Mouse (Mus musculus) neural tube, embryonic 15.5 days (tissue): ENCODE measurements around the gene Trp53. TPM values are rescaled to one million over a fixed set of nuclear protein-coding genes. Genes with fewer than 3 reads are reported as not detected.
"Not testable (repeated sequence)": the region's sequence is repeated elsewhere in the genome, so short reads cannot be mapped to it uniquely, and the experiment has no call there.

Experiments
- ATAC-seq: fragments of 200-750 bp; cut with Nextera tagmentation; 2 replicates; pipeline ENCODE4 v1.8.0; 2017; ENCODE audit warnings: mild to moderate bottlenecking, moderate TSS enrichment, moderate library complexity; ENCODE audit not compliant: low FRiP score
- H3K27ac ChIP-seq: fragments of 300-500 bp; sonication (generic); replicated peaks from 2 replicates; pipeline ENCODE4 v1.5.1; 2015; ENCODE audit warnings: mild to moderate bottlenecking, inconsistent platforms
- H3K27me3 ChIP-seq: fragments of 300-500 bp; sonication (generic); replicated peaks from 2 replicates; pipeline ENCODE4 v1.6.1; 2015; ENCODE audit warnings: inconsistent platforms
- H3K36me3 ChIP-seq: fragments of 300-500 bp; sonication (generic); 2 replicates; pipeline ENCODE4 v1.6.1; 2015; ENCODE audit warnings: inconsistent platforms
- H3K4me1 ChIP-seq: fragments of 300-500 bp; sonication (generic); 2 replicates; pipeline ENCODE4 v1.6.1; 2015; ENCODE audit warnings: inconsistent platforms
- H3K4me2 ChIP-seq: fragments of 300-500 bp; sonication (generic); 2 replicates; pipeline ENCODE4 v1.6.1; 2015; ENCODE audit warnings: inconsistent platforms, mild to moderate bottlenecking, moderate library complexity
- H3K4me3 ChIP-seq: fragments of 300-500 bp; sonication (generic); replicated peaks from 2 replicates; pipeline ENCODE4 v1.5.1; 2015; ENCODE audit warnings: mild to moderate bottlenecking, inconsistent platforms
- H3K9ac ChIP-seq: fragments of 300-500 bp; sonication (generic); replicated peaks from 2 replicates; pipeline ENCODE4 v1.6.1; 2015; ENCODE audit warnings: mild to moderate bottlenecking, inconsistent platforms
- H3K9me3 ChIP-seq: fragments of 300-500 bp; sonication (generic); replicated peaks from 2 replicates; pipeline ENCODE4 v1.6.1; 2016; ENCODE audit warnings: inconsistent platforms
- WGBS: fragments of 180-500 bp; shearing (Covaris S2); methylation state at CpG from one replicate; pipeline ENCODE4 v1.1.7; 2015; ENCODE audit warnings: mixed read lengths; 5-methylcytosine and 5-hydroxymethylcytosine counted together
- polyA plus RNA-seq: library from polyadenylated mRNA; unstranded; fragments of >200 nt; fragmentation: Nextera tagmentation; extraction: Ambion mirVana; gene quantifications from 2 replicates; pipeline ENCODE4 v1.2.1, GENCODE M21; 2015

Trp53 gene
- polyA plus RNA-seq, 1 experiment from 2014 or later = 51.8 TPM

DNA sequence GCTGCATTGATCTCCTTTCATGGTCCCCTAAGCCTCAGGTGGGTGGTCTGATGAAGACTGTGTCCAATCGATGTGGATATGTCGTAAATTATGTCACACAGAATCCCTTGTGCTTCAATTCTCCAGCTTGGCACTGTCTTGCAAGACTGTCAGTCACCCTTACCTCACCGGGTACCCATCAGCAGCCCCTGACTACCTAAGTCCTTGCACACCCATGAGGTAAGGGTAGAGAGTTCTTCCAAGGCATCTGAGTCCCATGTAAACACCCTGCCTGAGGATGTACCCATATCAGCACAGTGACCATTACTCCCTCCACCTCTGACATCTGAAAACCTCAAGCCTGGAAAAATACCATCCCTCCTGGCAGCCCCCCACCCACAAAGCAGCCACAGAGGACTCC, 24.2 kb downstream of the Trp53 start:
- WGBS = 35% methylated on average over 3 of the region's 3 CpGs
- H3K36me3 ChIP-seq = peaks cover 18% of the 10 kb centered on the region
- H3K27ac ChIP-seq = peak overlapping the region; percentile 87
- no peaks in the 10 kb centered on the region for H3K27me3 ChIP-seq
- H3K4me1 ChIP-seq = peaks cover 43% of the 10 kb centered on the region
- ATAC-seq = no peak
- H3K9me3 ChIP-seq = no peaks in the 10 kb centered on the region
- H3K9ac ChIP-seq = peak overlapping the region; percentile 88
- peak overlapping the region; percentile 95 for H3K4me2 ChIP-seq
- peak overlapping the region; percentile 81 for H3K4me3 ChIP-seq

DNA sequence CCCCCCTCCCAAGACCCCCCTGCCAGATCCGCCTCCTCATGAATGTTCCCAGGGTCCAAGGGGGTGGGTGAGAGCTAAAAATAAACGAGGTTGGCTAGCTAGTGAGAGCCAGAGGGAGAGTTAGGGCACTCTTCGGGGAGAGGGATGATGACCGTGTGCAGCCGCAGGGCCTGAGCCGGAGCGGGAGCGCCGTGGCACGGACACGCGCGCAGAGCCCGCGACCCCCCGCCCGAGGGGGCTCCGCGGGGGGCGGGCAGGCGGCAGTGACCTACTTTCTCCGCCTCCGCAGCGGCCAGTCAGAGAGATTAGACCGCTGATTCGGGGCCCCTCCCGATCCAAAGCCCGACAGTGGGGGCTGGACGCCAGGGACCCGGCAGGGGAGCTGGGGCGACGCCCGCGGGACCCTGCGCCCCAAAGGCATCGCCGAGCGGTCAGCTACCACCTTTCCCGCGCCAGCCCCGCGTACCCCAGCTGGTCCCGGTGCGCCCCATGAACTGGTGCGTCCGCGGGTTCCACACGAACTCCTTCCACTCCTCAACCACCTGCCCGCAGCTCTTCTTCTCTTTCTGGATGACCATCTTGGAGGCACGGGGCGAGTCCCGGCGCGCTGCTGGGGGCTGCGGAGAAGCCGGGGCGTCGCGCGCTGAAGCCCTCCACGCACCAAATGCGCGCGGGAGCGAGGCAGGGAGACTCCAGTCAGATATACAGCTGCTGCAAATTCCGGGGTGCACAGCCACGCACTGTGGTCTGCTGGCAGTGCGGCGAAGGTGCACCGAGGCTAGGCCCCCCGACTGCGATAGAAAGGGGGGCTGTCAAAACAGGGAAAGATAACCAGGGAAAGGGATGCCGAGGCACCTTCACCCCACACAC, 24.9 kb downstream of the Trp53 start:
- WGBS = under 1% methylated on average over 64 of the region's 73 CpGs
- H3K9ac ChIP-seq = peak overlapping the region; percentile 88
- ATAC-seq = peak; percentile 67
- peak overlapping the region; percentile 95 for H3K4me2 ChIP-seq
- H3K27ac ChIP-seq = peak overlapping the region; percentile 87
- no peaks in the 10 kb centered on the region for H3K9me3 ChIP-seq
- peaks cover 17% of the 10 kb centered on the region for H3K36me3 ChIP-seq
- H3K4me3 ChIP-seq = peak overlapping the region; percentile 81
- peaks cover 38% of the 10 kb centered on the region for H3K4me1 ChIP-seq
- no peaks in the 10 kb centered on the region for H3K27me3 ChIP-seq

DNA sequence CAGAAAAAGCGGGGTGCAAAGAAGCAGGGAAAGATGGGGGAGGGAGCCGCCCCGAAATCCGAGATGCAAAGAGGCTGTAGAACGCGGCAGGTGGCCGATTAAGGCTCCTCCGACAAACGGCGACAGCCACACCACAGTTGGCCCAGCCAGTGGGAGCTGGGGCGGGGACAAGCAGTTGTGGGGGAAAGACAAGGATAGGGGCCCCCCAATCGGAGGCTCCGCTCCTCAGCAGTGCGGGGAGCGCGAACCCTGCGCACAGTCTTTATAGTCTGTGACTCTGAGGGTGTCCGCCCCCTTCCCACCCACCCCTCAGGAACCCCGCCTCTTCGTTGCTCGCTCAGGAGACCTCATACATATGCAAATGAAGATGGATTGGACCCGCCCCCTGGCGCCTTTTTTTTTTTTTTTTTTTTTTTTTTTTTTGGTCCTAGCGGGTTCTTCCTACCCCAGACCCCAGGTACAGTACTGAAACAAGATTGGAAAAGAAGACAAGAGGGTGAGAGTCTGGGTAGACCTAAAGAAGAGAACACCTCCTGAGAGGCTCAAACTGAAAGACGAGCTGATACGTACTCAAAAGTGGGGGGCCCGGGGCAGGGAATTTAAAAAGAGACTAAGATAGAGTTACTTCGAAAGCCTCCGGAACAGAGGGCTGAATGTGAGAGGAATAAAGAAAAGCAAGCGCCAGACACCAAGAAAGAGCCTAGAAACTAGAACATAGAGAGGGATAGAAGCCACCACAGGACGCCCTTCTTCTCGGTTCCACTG, 25.7 kb downstream of the Trp53 start, which contains the start of gene Atp1b2:
Gene Atp1b2 (minus strand): TSS at position 217 of the 765 bp plus-strand sequence.
- H3K27me3 ChIP-seq = no peaks in the 10 kb centered on the region
- peaks cover 12% of the 10 kb centered on the region for H3K36me3 ChIP-seq
- H3K4me3 ChIP-seq = peak within 1 kb of the TSS; percentile 81
- peaks cover 32% of the 10 kb centered on the region for H3K4me1 ChIP-seq
- peak within 1 kb of the TSS; percentile 88 for H3K9ac ChIP-seq
- 2% methylated on average over 31 of the region's 32 CpGs for WGBS
- ATAC-seq = peak; percentile 92
- no peaks in the 10 kb centered on the region for H3K9me3 ChIP-seq
- peak within 1 kb of the TSS; percentile 95 for H3K4me2 ChIP-seq
- H3K27ac ChIP-seq = peak within 1 kb of the TSS; percentile 87

DNA sequence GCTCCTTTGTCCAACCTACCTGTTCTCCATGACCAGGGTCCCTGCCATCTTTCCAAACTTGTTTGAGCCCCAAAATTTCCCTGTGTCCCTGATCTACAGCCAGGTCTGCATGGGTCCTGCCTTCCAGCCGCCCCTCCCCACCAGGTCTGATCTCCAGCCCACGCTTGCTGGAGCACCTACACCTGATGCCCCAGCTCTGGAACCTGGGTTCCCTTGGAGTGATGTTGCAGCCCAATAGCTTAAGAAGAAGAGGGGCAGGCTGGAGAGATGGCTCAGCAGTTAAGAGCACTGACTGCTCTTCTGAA, 26.3 kb downstream of the Trp53 start:
- Histone ChIP-seq H3K4me3 (peak overlapping the region; percentile 81), H3K4me2 (peak overlapping the region; percentile 95), H3K36me3 (peaks cover 8% of the 10 kb centered on the region), H3K27ac (peak overlapping the region; percentile 87), H3K9me3 (no peaks in the 10 kb centered on the region), H3K27me3 (no peaks in the 10 kb centered on the region), H3K4me1 (peaks cover 31% of the 10 kb centered on the region), H3K9ac (peak overlapping the region; percentile 17; the same call in 1 of the 2 replicates)
- WGBS = 66% methylated on average over 2 of the region's 2 CpGs
- no peak for ATAC-seq

DNA sequence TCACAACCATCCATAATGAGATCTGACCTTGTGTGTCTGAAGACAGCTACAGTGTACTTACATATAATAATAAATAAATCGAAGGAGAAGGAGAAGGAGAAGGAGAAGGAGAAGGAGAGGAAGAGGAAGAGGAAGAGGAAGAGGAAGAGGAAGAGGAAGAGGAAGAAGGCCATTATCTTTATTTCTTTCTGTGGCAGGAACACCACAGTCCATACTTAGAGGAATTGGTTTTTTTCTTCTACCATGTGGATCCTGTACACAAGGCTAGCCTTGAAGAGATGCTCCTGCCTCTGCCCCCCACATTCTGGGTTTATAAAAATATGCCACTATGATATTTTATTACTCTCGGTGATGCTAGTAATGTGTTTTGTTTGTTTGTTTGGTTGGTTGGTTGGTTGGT, 26.7 kb downstream of the Trp53 start:
- WGBS = 83% methylated on average over 2 of the region's 2 CpGs
- Histone ChIP-seq H3K4me3 (no peak overlapping the region), H3K9ac (no peak overlapping the region), H3K4me2 (no peak overlapping the region), H3K9me3 (no peaks in the 10 kb centered on the region), H3K27ac (no peak overlapping the region), H3K4me1 (peaks cover 27% of the 10 kb centered on the region), H3K27me3 (no peaks in the 10 kb centered on the region), H3K36me3 (peaks cover 4% of the 10 kb centered on the region)
- no peak for ATAC-seq

DNA sequence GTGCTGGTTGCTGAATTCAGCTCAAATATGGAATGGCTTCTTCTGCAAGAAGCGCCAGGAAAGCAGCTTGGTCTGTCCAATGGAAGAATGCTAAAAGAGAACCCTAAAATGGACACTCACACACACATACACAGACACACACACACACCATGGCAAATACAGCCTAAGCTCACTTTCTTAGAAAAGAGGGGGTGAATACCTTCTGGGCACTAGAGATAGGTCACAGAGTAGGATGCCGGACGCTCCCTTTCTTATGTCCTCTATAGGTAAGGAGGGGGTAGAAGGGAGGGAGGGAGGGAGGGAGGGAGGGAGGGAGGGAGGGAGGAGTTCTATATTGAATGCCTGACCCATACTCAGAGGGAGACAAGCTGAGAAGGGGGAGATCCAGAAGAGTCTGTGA, 28.4 kb downstream of the Trp53 start:
- Histone ChIP-seq H3K4me3 (no peak overlapping the region), H3K27me3 (no peaks in the 10 kb centered on the region), H3K9me3 (no peaks in the 10 kb centered on the region), H3K4me2 (no peak overlapping the region), H3K36me3 (no peaks in the 10 kb centered on the region), H3K4me1 (peaks cover 20% of the 10 kb centered on the region), H3K27ac (no peak overlapping the region), H3K9ac (no peak overlapping the region)
- ATAC-seq = no peak
- WGBS = 88% methylated on average over 3 of the region's 3 CpGs

DNA sequence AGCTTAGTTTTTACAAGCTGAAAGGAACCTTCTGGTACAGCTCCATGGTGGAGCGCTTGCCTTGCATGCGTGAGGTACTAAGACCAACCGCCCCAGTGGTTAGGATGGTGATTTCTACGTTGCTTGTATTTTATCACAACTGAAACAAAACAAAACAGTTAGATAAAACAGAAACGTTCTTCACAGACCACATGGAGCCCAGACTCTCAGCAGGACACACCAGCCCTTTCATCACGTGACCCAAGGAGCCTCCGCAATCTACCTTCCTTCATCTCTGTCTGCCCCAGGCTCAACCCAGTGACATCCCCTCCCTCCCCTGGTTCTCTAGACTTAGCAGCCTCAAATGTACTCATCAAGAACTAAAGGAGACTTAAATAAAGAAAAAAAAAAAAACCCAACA, 29.3 kb downstream of the Trp53 start:
- no peaks in the 10 kb centered on the region for H3K9me3 ChIP-seq
- H3K36me3 ChIP-seq = no peaks in the 10 kb centered on the region
- H3K4me2 ChIP-seq = no peak overlapping the region
- no peak overlapping the region for H3K9ac ChIP-seq
- no peaks in the 10 kb centered on the region for H3K27me3 ChIP-seq
- 64% methylated on average over 7 of the region's 7 CpGs for WGBS
- peaks cover 14% of the 10 kb centered on the region for H3K4me1 ChIP-seq
- ATAC-seq = no peak
- H3K4me3 ChIP-seq = no peak overlapping the region
- no peak overlapping the region for H3K27ac ChIP-seq

DNA sequence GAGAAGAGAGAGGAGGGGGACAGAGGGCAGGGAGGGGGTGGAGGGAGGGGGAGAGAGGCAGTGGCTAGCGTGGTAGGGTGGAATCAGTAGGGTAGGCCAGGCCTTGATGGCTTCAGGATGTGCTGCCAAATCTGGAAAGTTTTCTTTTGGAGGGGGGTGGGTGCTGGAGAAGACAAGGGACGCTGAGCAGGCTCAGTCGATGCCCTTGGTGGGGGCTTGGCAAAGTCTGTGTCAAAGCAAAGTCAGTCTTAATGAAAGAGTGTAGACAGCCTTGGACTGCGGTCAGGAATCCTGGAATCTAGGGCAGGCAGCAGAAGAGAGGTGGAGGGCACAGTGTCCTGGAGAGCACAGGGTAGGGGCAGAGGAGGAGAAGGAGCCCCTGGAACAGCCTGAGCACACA, 30.7 kb downstream of the Trp53 start:
- ATAC-seq = no peak
- Histone ChIP-seq H3K4me2 (no peak overlapping the region), H3K9ac (no peak overlapping the region), H3K36me3 (no peaks in the 10 kb centered on the region), H3K27me3 (0 out of 2 replicates have a peak, but pooled peaks cover 4% of the 10 kb centered on the region), H3K27ac (0 out of 2 replicates have a peak overlapping the region, but pooled peaks have one; percentile 18), H3K4me1 (peaks cover 11% of the 10 kb centered on the region), H3K9me3 (no peaks in the 10 kb centered on the region), H3K4me3 (no peak overlapping the region)
- 70% methylated on average over 4 of the region's 4 CpGs for WGBS

DNA sequence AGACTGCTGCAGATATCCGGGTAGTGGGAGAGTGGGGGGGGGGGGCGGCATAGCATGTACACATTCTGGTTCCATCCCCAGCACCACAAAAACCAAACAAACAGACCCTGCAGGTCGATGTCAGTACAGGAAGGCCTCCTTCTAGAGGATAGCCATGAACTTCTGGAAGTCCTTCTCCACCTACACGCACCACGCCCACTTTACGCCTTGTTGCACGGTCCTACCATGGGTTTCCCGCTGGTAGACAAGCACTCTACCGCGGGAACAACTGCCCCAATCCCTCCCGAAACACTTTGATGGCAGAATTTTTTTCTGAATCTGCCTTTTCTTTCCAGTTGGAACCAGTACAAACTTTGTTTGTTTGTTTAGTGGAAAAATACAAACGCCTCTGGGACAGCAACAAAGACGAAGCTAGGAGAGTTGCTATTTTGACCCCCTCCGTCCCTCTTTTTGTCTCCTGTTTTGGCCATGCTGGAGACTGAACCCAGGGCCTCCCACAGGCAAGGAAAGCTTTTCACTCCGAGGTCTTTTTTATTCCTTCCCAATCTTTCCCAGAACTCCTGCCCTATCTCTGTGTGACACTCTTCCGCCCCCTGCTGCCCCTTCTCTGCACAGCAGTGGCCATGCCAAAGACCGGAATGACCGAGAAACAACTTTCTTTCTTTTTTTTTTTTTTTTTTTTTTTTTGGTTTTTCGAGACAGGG, 33.5 kb downstream of the Trp53 start:
- H3K27ac ChIP-seq = peak overlapping the region; percentile 60; the same call in 1 of the 2 replicates
- H3K9me3 ChIP-seq = no peaks in the 10 kb centered on the region
- 0 out of 2 replicates have a peak, but pooled peaks cover 4% of the 10 kb centered on the region for H3K27me3 ChIP-seq
- H3K9ac ChIP-seq = 0 out of 2 replicates have a peak overlapping the region, but pooled peaks have one; percentile 20
- H3K36me3 ChIP-seq = no peaks in the 10 kb centered on the region
- no peak for ATAC-seq
- 11% methylated on average over 19 of the region's 19 CpGs for WGBS
- H3K4me1 ChIP-seq = peaks cover 5% of the 10 kb centered on the region
- H3K4me2 ChIP-seq = peak overlapping the region; percentile 36
- peak overlapping the region; percentile 8; the same call in 1 of the 2 replicates for H3K4me3 ChIP-seq

DNA sequence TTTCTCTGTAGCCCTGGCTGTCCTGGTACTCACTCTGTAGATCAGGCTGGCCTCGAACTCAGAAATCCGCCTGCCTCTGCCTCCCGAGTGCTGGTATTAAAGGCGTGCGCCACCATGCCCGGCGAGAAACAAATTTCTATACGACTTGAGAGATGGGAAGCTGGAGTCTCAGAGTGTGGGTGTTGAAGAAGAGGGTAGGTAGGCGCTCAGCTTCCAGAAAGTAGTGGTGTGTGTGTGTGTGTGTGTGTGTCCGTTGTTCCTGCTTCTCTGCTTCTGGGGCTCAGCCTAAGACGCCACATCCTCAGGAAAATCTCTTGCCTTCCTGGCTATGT, 34.1 kb downstream of the Trp53 start:
- peak overlapping the region; percentile 36; the same call in 1 of the 2 replicates for H3K4me2 ChIP-seq
- WGBS = 55% methylated on average over 11 of the region's 11 CpGs
- not testable (repeated sequence) for H3K9ac ChIP-seq, ATAC-seq, H3K4me3 ChIP-seq, H3K27me3 ChIP-seq, H3K36me3 ChIP-seq, H3K27ac ChIP-seq, H3K9me3 ChIP-seq, H3K4me1 ChIP-seq

DNA sequence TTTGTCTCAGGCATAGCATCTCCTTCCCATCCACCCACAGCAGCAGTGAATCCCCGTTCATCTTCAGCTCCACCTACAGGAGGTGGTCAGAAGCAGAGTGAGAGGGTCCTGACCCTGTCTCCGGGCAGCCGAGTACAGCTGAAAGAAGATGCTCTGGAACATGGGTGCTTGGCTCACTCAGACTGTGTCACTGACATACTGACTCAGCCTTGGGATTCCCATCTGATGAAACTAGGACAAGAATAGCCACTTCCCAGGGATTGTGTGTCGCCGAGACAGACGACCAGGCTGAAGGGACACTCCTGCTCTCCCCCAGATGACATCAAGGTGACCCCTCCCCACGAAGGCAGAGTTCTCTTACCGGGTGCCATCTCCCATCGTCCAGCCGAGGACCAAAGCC, 36.6 kb downstream of the Trp53 start:
- no peak overlapping the region for H3K4me2 ChIP-seq
- H3K9ac ChIP-seq = no peak overlapping the region
- no peak overlapping the region for H3K27ac ChIP-seq
- H3K4me1 ChIP-seq = peaks cover 10% of the 10 kb centered on the region
- 0 out of 2 replicates have a peak, but pooled peaks cover 4% of the 10 kb centered on the region for H3K27me3 ChIP-seq
- ATAC-seq = no peak
- WGBS = 50% methylated on average over 10 of the region's 10 CpGs
- H3K36me3 ChIP-seq = no peaks in the 10 kb centered on the region
- H3K4me3 ChIP-seq = no peak overlapping the region
- no peaks in the 10 kb centered on the region for H3K9me3 ChIP-seq
